Mouse (Mus musculus) midbrain, embryonic 11.5 days (tissue): ENCODE data around the gene Gm13030. TPM values are rescaled to one million over a fixed set of nuclear protein-coding genes. Genes with fewer than 3 reads are reported as not detected.

Experiments
- ATAC-seq: fragments of 200-750 bp; cut with Nextera tagmentation; 2 replicates; pipeline ENCODE4 v1.8.0; 2017; ENCODE audit warnings: moderate TSS enrichment, moderate library complexity; ENCODE audit not compliant: low FRiP score
- DNase-seq: peaks from one replicate; pipeline ENCODE4 v3.0.0; 2015; ENCODE audit warnings: low spot score; ENCODE audit errors: missing footprints
- H3K27ac ChIP-seq: fragments of 300-500 bp; sonication (generic); 2 replicates; pipeline ENCODE4 v1.5.1; 2014; ENCODE audit warnings: low read depth, low read length
- H3K27me3 ChIP-seq: fragments of 300-500 bp; sonication (generic); 2 replicates; pipeline ENCODE4 v1.6.1; 2014; ENCODE audit warnings: mild to moderate bottlenecking, low read length, moderate library complexity, mixed read lengths; ENCODE audit not compliant: control insufficient read depth, insufficient read depth
- H3K36me3 ChIP-seq: fragments of 300-500 bp; sonication (generic); 2 replicates; pipeline ENCODE4 v1.6.1; 2014; ENCODE audit warnings: mild to moderate bottlenecking, low read length, moderate library complexity, mixed read lengths; ENCODE audit not compliant: control insufficient read depth, insufficient read depth
- H3K4me1 ChIP-seq: fragments of 300-500 bp; sonication (generic); 2 replicates; pipeline ENCODE4 v1.6.1; 2014; ENCODE audit warnings: low read length; ENCODE audit not compliant: control insufficient read depth, insufficient read depth
- H3K4me2 ChIP-seq: fragments of 300-500 bp; sonication (generic); 2 replicates; pipeline ENCODE4 v1.6.1; 2014; ENCODE audit warnings: mild to moderate bottlenecking, moderate library complexity
- H3K4me3 ChIP-seq: fragments of 300-500 bp; sonication (generic); 2 replicates; pipeline ENCODE4 v1.5.1; 2014; ENCODE audit warnings: low read depth, low read length
- H3K9ac ChIP-seq: fragments of 300-500 bp; sonication (generic); 2 replicates; pipeline ENCODE4 v1.6.1; 2014; ENCODE audit warnings: low read length
- H3K9me3 ChIP-seq: fragments of 300-500 bp; sonication (generic); 2 replicates; pipeline ENCODE4 v1.6.1; 2016; ENCODE audit warnings: low read length; ENCODE audit not compliant: control insufficient read depth
- WGBS: fragments of 180-500 bp; shearing (Covaris S2); extraction: QIAGEN DNeasy Blood & Tissue Kit; methylation state at CpG from one replicate; pipeline ENCODE4 v1.1.7; 2014; 5-methylcytosine and 5-hydroxymethylcytosine counted together
- polyA plus RNA-seq: library from polyadenylated mRNA; unstranded; fragments of >200 nt; fragmentation: Nextera tagmentation; extraction: Ambion mirVana; gene quantifications from 2 replicates; pipeline ENCODE4 v1.2.1, GENCODE M21; 2014

Gm13030 gene
- polyA plus RNA-seq, result not detected in 2 replicates

- DNase-seq (no peak), ATAC-seq (no peak)
- H3K4me1 ChIP-seq, result no peaks in the 10 kb centered on the region
- no peak within 1 kb of the TSS for H3K9ac ChIP-seq
- 87% methylated on average over 6 of the region's 6 CpGs for WGBS
- no peak within 1 kb of the TSS for H3K4me2 ChIP-seq
- H3K27me3 ChIP-seq, result no peaks in the 10 kb centered on the region
- H3K36me3 ChIP-seq, result no peaks in the 10 kb centered on the region
- H3K9me3 ChIP-seq, result no peaks in the 10 kb centered on the region
- H3K27ac ChIP-seq, result no peak within 1 kb of the TSS
- no peak within 1 kb of the TSS for H3K4me3 ChIP-seq
Measured at GRCm38 (mm10) chr4:138873864-138874263, at the start of gene Gm13030. Gm13030 (minus strand) TSS chr4:138873964.

GRCm38 (mm10) chr4:138922131-138922459 is 48.3 kb upstream of the Gm13030 start:
- Histone ChIP-seq H3K4me3 (no peak overlapping the region), H3K4me1 (no peaks in the 10 kb centered on the region), H3K27ac (no peak overlapping the region), H3K36me3 (no peaks in the 10 kb centered on the region), H3K9ac (no peak overlapping the region), H3K9me3 (no peaks in the 10 kb centered on the region; the same call in 1 of the 2 replicates), H3K4me2 (peak overlapping the region; percentile 36), H3K27me3 (no peaks in the 10 kb centered on the region; the same call in 1 of the 2 replicates)
- ATAC-seq, result peak; percentile 48; the same call in 1 of the 2 replicates
- peak; percentile 100 for DNase-seq
- 2% methylated on average over 11 of the region's 11 CpGs for WGBS

- H3K36me3 ChIP-seq, result no peaks in the 10 kb centered on the region
- no peaks in the 10 kb centered on the region for H3K4me1 ChIP-seq
- H3K4me3 ChIP-seq, result no peak overlapping the region
- no peaks in the 10 kb centered on the region; the same call in 1 of the 2 replicates for H3K9me3 ChIP-seq
- no peak overlapping the region for H3K27ac ChIP-seq
- H3K9ac ChIP-seq, result no peak overlapping the region
- no peaks in the 10 kb centered on the region; the same call in 1 of the 2 replicates for H3K27me3 ChIP-seq
- 36% methylated on average over 20 of the region's 20 CpGs for WGBS
- H3K4me2 ChIP-seq, result peak overlapping the region; percentile 36
- ATAC-seq (peak; percentile 42; the same call in 1 of the 2 replicates), DNase-seq (peak; percentile 81)
Measured at GRCm38 (mm10) chr4:138921254-138922130, 47.7 kb upstream of the Gm13030 start.

GRCm38 (mm10) chr4:138917282-138917681 is 43.5 kb upstream of the Gm13030 start:
- 83% methylated on average over 9 of the region's 9 CpGs for WGBS
- no peak overlapping the region for H3K4me2 ChIP-seq

GRCm38 (mm10) chr4:138913797-138914196 is 40.0 kb upstream of the Gm13030 start, which contains the start of gene Otud3:
Otud3 (minus strand) TSS chr4:138913945.
- Histone ChIP-seq H3K4me3 (peak within 1 kb of the TSS; percentile 87), H3K9ac (peak within 1 kb of the TSS; percentile 88), H3K27ac (peak within 1 kb of the TSS; percentile 16; the same call in 1 of the 2 replicates), H3K36me3 (no peaks in the 10 kb centered on the region), H3K9me3 (no peaks in the 10 kb centered on the region; the same call in 1 of the 2 replicates), H3K4me2 (peak within 1 kb of the TSS; percentile 82), H3K4me1 (peaks cover 5% of the 10 kb centered on the region), H3K27me3 (no peaks in the 10 kb centered on the region)
- WGBS, result under 1% methylated on average over 39 of the region's 39 CpGs
- ATAC-seq (peak; percentile 95), DNase-seq (peak; percentile 100)

More at GRCm38 (mm10) chr4:138917282-138917681, 43.5 kb upstream of the Gm13030 start:
- H3K27ac ChIP-seq, result no peak overlapping the region
- ATAC-seq, result no peak
- no peak overlapping the region for H3K4me3 ChIP-seq
- H3K27me3 ChIP-seq, result no peaks in the 10 kb centered on the region; the same call in 1 of the 2 replicates
- H3K36me3 ChIP-seq, result no peaks in the 10 kb centered on the region
- peak; percentile 77 for DNase-seq
- no peaks in the 10 kb centered on the region; the same call in 1 of the 2 replicates for H3K9me3 ChIP-seq
- H3K9ac ChIP-seq, result no peak overlapping the region
- peaks cover 5% of the 10 kb centered on the region for H3K4me1 ChIP-seq

- H3K4me1 ChIP-seq, result peaks cover 5% of the 10 kb centered on the region
- peak overlapping the region; percentile 88 for H3K9ac ChIP-seq
- no peaks in the 10 kb centered on the region for H3K36me3 ChIP-seq
- DNase-seq, result peak; percentile 91
- peak overlapping the region; percentile 87 for H3K4me3 ChIP-seq
- H3K9me3 ChIP-seq, result no peaks in the 10 kb centered on the region; the same call in 1 of the 2 replicates
- H3K4me2 ChIP-seq, result peak overlapping the region; percentile 82
- peak; percentile 62 for ATAC-seq
- peak overlapping the region; percentile 16; the same call in 1 of the 2 replicates for H3K27ac ChIP-seq
- H3K27me3 ChIP-seq, result no peaks in the 10 kb centered on the region
- 1% methylated on average over 52 of the region's 52 CpGs for WGBS
Measured at GRCm38 (mm10) chr4:138913141-138913787, 39.5 kb upstream of the Gm13030 start.

- Histone ChIP-seq H3K27me3 (no peaks in the 10 kb centered on the region), H3K36me3 (peaks cover 9% of the 10 kb centered on the region), H3K9me3 (no peaks in the 10 kb centered on the region), H3K9ac (no peak overlapping the region), H3K4me1 (no peaks in the 10 kb centered on the region), H3K4me3 (no peak overlapping the region), H3K4me2 (no peak overlapping the region), H3K27ac (no peak overlapping the region)
- WGBS, result 96% methylated on average over 18 of the region's 18 CpGs
- no peak for DNase-seq
- no peak for ATAC-seq
Measured at GRCm38 (mm10) chr4:138905624-138906337, 32.0 kb upstream of the Gm13030 start.

GRCm38 (mm10) chr4:138899361-138899760 is 25.6 kb upstream of the Gm13030 start:
- DNase-seq (no peak), ATAC-seq (no peak)
- no peak overlapping the region for H3K4me3 ChIP-seq
- 86% methylated on average over 7 of the region's 7 CpGs for WGBS
- H3K4me2 ChIP-seq, result no peak overlapping the region
- no peak overlapping the region for H3K9ac ChIP-seq
- no peaks in the 10 kb centered on the region for H3K4me1 ChIP-seq
- H3K27me3 ChIP-seq, result no peaks in the 10 kb centered on the region
- H3K9me3 ChIP-seq, result no peaks in the 10 kb centered on the region
- H3K36me3 ChIP-seq, result peaks cover 8% of the 10 kb centered on the region
- no peak overlapping the region for H3K27ac ChIP-seq
